Mouse (Mus musculus) common myeloid progenitor, adult 5-6 weeks (primary cell): ENCODE data around the gene Ajuba. TPM values are rescaled to one million over a fixed set of nuclear protein-coding genes. Genes with fewer than 3 reads are reported as not detected.

Source experiments
- ATAC-seq: replicated peaks from 2 replicates; pipeline ENCODE4 v1.8.0; 2016; ENCODE audit warnings: low read depth, mild to moderate bottlenecking, moderate TSS enrichment, inconsistent platforms; ENCODE audit not compliant: poor library complexity, severe bottlenecking
- total RNA-seq: library from RNA; stranded (forward); fragments of 200-1000, 187-1606 nt; gene quantifications from 2 replicates; pipeline ENCODE4 v1.2.3, GENCODE M21; 2017

The Ajuba gene
- total RNA-seq, 1 experiment from 2014 or later = 1.9 TPM

DNA sequence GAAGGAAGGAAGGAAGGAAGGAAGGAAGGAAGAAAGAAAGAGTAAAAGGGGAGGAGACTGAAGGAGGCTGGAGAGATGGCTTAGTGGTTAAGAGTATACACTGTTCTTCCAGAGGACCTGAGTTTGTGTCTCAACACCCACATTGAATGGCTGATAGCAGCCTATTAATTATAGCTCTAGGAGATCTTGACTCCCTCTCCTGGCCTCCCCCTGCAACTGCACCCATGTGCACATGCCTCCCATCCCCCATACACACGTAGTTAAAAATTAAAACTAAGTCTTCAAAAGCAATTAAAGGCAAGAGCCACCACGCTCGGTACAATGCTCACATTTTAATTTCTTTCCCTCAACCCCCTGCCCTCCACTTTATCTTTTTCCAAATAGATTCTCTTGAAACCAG is 16.7 kb upstream of the Ajuba start:
- no peak for ATAC-seq

DNA sequence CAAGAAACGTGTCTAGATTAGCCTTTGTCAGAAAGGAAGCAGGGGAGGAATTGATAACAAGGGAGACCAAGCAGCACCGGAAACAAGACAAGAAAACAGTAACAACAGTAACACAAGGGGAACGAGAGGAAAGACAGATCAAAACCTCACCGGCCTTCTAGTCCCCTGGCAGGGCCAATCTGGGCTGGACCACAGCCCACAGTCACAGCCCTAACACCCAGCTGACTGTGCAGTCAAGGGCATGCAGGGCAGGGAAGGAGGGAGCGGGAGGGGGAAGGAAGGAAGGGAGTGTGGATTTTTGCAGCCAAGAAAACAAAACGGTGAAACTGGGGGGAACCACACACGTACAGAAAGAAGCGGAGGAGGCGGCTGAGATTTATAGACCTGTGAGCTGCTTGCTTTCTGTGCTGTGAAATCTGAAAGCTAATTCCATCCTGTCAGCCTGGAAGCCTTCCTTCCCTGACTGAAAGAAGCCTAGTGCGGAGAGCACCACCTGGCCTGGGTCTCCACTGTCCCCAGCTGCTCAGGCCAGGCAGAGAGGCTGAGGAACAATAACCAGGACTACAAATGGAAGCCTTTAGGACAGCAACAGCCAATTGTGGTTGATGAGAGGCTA is 15.1 kb upstream of the Ajuba start:
- peak; percentile 88 for ATAC-seq

DNA sequence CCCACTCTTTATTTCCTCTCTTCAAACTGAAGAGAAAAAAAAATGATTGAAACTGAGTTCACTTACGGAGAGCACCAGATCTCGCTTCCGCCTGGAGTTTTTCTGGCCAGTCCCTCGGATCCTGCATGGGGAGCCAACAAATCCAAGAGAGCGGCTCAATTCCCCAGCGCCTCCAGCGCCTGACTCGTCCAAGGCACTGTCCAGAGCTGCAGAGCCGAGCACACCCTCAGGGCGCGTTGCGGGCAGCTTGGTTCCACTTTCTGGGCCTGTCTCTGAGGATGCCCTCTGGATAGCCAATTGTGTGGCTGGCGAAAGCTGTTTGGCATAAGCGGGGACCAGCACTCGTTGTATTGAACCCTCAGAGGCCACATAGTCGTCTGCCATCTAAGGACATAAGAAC is 13.7 kb upstream of the Ajuba start:
- no peak for ATAC-seq

DNA sequence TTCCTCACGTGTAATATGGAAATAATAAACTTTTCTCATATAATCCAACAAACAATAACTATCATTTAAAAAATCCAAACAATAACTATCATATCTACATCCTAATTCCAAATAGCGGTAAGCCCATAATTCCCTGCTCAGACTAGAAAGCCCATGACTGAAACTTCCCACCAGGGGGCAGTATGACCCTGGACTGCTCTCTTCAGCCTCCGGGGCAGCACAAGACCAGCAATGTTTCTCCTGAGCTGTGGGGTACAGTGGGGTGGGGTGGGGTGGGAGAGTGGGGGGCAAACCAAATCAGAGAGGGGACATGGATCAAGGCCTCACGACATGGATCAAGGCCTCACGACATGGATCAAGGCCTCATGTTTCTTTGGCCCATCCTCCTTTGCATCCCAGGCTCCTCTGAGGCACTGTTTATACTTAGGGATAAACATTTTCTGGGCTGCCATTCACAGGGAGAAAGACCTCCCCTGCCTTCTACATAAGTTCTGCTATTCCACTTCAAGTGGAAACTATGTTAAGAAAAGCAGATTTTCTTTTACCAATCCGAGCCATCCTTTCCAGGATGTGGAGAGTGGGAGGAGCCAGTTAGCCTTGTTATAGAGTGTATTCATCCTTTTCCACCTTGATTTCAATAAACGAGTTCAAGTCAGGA is 6.5 kb upstream of the Ajuba start:
- ATAC-seq = peak; percentile 81; the same call in 1 of the 2 replicates

DNA sequence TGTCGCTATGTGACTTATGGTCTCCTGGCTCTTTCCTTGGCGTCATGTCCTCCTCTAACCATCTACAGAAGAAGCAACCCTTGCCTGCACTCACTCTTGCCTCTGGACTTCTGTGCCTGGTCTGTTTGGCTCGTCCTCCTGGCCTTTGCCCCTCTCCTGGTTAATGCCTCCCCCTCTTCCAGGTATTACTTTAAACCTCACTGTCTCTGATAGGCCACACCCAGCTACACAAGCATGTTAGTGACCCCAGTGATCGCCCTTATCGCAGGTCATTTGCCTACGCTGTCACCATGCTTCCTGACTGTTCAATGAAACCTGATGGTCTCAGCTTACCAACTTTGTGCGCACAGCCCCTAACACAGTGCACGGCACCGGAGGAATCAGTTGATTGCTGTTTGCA is 5.2 kb upstream of the Ajuba start:
- no peak for ATAC-seq

DNA sequence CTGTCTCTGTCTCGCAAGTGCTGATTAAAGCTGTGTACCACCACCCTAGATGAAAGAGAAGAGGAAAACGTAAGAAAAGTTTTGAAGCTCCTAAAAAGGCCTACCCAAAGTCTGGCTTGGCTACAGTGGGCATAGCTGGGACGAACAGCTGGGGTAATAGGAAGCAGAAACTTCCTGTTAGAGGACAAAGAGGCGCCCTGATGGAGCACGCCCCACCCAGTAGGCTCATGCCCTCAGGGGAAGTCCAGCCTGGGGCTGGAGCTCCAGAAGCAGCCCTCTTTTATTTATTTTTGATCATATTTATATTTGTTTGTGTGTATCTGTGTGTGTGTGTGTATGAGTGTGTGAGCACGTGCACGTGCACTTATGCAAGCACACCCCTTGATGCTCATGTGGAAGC is 2.3 kb upstream of the Ajuba start:
- peak; percentile 43; the same call in 1 of the 2 replicates for ATAC-seq

DNA sequence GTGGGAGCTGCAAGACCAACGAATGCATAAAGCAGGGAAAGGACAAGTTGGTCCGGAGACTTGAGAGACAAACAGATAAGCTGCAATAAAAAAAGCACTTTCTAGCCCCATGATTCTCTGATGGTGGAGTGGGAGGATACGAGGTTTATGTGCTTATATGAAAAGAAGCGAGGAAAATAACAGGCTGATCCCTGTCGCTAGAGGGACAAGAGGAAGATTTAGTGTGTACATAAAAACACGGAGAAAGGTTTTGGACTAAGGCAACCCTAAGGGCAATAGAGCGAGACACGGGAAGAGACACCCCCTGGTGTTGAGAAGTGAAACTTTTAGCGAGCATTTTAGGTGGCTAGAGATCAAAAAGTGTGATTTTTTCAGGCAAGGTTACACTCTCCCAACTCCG is 705 bp upstream of the Ajuba start:
- ATAC-seq = peak; percentile 66

DNA sequence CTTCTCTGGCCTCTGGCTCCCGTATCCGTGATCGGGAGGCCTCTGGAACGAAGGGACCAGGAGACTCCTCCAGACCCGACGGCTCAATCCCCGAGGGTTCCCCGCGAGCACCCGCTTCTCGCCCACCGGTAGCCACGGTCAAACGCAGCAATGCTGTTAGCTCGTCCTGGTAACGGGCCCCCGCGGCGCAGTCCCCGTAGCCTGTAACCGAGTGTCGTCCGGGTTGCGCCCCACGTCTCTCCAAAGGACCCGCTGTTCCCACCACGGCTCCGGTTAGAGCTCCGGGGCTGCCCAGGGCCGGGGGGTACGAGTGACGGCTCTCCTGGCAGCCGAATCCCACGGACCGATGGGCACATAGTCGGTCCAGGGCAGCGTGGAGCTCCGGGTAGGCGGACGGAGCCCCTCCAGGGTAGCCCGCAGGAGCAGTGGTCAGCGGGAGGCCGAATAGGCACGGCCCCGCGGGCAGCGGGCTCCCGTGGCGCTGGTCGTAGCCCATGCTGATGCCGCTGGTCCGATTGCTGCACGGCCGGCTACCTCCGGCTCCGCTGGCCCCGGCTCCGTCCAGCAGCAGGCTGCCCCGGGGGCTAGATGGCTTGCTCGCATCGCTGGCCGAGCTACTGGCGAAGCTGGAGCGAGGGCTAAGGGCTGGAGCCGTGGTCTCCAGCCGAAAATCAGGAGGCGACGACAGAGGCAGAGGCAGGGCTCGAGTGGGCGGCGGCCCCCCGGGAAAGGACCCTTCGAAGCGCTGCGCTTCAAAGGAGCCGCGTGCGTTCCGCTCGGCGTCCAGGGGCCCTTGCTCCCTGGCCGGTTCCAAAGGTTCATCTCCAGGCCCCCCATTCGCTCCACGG is 893 bp downstream of the Ajuba start:
- ATAC-seq = no peak

DNA sequence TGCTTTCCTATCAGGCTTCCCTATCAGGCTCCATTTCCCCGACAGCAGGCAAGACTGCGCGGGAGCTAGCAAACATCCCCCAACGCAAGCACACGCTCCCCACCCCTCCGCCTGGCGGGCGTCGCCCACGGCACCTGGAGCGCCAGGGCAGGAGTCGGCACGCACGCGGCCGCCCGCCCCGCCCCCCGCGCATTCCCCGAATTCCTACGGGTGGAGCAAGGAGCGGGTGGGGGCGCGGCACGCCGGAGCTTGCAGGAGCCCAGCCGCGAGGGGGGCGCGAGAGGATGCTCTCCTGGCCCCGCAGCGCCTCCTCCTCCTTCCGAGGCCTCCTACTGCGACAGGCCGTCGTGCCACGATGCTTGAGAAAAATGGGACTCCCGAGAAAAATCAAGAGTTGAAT is 1.7 kb downstream of the Ajuba start:
- no peak for ATAC-seq

DNA sequence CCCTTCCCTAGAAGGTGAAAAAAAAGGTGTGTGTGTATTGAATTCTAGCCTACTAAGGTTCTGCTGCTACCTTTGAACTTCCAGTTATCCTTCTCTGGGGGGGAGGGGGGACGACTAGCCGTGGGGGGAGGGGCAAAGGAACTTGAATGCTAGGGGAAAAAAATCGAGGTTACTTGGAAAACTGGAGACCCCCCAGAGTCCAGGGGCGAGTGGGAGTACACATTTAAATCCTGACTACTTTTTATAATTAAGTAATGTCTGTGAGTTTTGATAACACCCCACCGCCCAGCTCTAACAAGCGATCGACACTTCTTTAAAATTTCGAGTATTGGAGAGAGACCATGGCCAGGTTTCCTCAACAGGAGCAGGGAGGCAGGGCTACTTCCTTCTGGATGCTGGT is 2.3 kb downstream of the Ajuba start:
- no peak for ATAC-seq

DNA sequence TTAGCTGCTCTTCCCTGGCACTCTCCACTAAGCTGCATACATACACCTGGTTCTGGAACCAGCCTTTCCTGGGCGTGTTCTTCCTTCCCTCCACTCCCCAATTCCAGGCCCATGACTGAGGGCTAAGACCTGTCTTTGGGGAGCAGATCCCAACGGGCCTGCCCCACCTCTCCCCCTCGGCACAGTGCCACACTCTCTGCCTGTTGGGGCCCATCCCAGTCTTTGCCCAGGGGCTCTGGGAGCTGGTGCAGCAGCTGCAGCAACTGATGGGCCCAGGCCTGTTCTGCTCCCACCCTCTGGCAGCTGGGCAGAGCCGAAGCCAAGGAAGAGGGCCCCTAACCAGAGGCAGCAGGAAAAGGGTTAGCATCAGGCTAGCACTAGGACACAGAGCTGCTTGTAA is 3.1 kb downstream of the Ajuba start:
- ATAC-seq = no peak

DNA sequence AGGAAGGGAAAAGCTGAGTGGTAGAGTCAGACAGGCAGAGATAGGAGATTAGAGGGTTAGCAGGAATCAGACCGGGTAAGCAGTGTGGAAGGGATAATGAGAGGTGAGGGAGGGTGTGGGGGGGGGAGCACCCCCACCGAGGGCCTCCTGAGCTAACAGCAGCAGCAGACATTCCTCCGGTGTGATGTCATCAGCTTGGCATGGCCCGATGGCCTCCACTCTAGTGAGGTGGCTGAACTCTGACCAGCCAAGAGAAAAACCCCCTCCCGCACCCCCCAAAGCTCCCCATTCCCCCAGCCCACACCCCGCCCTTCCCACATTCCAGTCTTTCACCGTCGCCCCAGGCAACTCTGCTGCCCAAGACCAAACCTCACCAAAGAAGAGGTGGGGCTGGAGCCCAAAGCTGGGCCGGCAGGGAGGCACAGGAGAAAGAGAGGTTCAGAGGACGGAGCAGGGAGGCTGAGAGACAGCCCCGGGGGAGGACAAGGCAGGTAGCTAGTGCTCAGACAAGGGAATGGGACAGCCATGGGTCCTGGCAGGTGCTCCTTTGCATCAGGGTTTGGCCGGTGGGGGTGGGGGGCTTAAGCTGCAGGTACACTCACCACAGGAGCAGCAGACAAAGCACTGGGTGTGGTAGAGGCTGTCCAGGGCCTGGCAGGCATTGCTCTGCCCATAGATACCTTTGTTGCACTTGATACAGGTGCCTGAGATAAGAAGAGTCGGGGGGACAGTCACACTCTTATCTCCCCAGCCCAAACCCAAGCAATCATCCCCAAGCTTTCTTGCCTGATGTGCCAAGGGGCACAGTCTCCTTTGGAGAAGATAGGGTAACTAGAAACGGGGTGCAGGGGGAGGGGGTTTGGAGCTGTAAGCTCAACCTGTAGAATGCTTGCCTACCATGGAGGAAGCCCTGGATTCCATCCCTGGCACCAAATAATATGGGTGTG is 4.3 kb downstream of the Ajuba start:
- ATAC-seq = no peak

DNA sequence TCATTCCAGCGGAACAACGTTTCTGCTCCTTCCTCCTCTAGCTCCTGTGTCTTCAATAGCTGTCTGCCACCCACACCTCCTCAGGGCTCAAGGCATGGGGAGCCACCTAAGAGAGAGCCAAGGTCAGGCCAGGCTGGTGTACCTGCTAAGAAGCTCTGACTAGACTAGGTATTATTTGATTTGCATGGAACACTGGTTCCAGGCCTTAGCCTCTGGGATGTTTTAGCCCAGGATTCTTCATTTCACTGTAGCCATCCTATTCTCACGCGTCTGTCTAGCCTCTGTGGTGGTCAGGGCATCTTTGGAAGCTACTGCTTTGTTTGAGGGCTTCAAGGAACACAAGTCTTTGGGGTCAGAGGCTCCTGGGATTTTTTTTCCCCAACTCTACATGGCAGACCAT is 5.2 kb downstream of the Ajuba start:
- no peak for ATAC-seq

DNA sequence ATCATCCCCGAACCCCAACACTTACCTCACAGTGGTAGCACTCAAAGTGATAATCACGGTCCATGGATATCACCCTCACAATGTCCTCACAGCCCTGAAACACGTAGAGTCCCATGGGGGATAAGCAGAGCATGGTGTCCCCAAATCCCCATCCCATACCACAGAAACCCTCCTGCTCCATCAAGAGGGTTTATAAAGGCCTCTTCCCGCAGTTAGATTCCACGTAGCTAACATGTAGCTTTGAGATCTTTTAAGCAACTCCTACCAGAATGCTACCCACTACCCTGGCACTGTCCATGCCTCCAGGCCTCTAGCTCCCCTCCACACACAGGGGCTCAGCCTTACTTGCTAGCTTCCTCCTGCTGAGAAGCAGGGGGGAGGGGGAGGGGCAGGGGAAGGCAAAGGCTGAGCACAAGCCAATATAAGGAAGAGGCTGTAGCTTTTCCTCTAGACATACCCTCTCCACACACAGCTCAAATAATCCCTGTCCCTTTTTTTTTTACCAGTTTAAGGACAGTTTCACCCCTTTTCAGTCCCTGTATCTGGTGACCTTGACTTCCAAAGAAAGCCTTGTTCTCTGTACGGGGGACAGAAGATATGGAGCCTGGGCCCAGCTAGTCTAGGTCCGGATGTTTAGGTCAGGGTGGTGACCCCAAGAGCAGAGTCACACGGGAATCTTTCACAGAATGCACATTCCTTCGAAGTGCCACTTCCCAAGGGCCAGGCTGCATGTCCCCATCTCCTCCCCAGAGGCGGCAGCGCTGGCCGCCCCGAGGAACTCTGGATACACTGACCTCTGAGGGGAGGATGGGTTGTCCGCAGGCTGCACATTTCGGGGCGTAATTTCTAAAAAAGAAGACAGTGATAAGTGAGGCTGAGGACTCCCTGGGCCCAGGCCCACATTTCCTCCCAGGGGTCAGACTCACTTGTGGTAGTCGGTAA is 7.6 kb downstream of the Ajuba start:
- no peak for ATAC-seq

DNA sequence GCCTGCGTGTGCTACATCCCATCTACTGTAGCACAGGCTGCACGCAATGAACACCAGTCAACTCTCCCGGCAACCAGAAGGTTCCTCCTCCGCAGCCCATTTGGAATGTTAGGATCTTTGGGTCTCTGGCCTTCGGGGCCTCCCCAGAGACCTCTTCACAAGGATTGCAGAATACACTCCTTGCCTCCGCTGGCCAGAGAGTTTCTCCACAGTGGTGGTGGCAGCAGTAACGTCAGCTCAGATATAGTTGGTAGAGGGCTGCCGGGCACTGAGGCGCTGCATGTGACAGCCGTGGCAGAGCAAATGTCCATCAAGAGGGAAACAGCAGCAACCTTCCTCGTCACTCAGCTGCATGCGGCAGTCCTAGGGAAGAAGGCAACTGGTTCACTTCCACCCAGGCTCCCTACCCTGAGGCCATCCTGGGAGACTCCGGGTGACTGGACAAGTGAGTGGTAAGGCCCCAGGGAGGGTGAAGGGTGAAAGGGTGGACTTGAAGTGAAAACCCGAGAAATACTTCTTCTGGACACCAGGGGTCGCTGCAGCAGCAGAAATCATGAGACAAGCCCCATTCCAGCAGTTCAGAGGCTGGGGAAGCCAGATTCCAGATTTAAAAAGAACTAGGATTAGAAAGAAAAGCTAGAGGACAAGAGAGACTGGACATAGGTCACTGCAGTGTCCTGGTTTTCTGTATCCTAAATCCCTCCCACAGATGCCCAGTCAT is 8.5 kb downstream of the Ajuba start:
- ATAC-seq = peak; percentile 85

DNA sequence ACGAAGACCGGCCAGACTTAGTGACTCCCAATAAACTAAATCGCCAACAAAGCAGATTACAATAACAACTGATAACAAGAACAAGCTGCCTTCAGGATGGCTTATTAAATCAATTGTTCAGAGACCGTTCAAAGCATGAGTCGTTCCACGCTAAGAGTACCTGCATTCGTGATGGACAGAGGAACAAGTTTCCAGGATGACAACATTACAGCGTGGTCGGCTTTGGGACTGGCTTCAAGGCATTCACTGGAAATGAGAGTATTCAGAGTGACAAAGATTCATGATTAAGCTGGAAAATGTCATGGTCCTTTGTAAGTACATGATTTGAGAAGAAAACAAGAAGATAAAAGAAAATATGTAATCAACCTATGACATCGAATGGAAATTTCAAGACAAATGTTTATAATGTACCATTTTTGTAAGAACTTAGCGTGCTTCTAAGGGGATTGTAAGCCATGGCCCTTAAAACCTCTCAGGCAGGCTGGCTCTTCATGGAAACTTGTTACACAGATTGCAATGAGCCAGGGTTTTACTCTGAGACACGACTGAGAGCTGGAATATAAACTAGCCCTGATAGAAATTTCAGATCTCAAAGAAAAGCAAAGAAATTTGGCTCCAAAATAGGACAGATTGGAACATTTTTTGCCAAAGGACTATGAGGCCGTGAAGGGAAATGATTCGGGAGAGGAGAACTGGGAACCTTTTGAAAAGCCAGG is 16.7 kb downstream of the Ajuba start:
- no peak for ATAC-seq

DNA sequence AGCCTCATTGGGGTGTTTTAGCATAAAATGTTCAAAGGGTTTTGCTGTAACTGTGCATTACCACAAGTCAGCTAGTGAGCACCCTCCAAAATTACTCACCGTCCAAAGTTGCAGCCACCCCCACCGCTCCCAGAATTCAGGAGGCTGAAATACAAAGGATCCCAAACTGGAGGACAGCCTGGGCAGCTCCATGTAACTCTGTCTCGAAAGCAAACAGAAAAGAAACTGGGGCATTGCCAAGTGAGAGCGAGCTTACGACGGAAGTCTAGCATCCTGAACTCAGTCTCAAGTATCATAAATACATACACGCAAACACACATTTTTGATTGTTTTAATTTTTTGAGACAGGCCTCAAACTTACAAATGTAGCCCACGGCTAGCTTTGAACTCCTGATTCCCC is 20.0 kb downstream of the Ajuba start:
- no peak for ATAC-seq
